ENCODE assay signal across 8 mouse cellular contexts in the genomic region with DNA sequence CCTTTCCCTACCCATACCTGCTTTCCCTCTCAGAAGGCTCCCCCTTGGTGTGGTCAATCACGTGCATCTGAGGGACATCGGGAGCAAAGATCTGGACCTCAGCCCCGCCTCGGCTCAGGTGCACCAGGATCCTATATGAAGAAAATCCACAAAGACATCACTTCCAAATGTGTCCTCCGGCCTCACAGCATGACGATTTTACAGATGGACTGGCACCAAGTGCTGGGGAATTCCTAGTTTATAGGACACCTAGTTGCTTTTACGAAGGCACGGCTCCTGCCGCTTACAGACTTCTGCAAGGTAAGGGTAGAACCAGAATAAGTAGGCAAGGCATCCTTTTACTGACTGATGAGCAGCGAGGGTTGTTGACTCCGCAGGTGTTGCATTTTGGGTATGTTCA. TPM values are rescaled to one million over a fixed set of nuclear protein-coding genes. Genes with fewer than 3 reads are reported as not detected.
DNase-seq lines count a peak whose midpoint lies in the region; ATAC-seq and TF ChIP-seq lines count a peak whose summit lies in the region.

No protein-coding gene starts in this region.

- H3K4me2 ChIP-seq in heart, embryonic 15.5 days = peak overlapping the region; percentile 88

- H3K9me3 ChIP-seq in heart, embryonic 15.5 days (replicated peaks) = no peaks in the 10 kb centered on the region
- H3K9me3 ChIP-seq in hindbrain, embryonic 10.5 days = no peaks in the 10 kb centered on the region
- H3K9me3 ChIP-seq in midbrain, embryonic 10.5 days (replicated peaks) = no peaks in the 10 kb centered on the region

- TF ChIP-seq POLR2A in bone marrow macrophage, adult 2 months (IDR thresholded peaks at IDR 0.05; ENCODE audit: borderline replicate concordance, low read depth, low read length) = no peak

- WGBS in heart, embryonic 15.5 days = 78% methylated on average over 11 of the region's 11 CpGs
- WGBS in hindbrain, embryonic 10.5 days = 88% methylated on average over 11 of the region's 11 CpGs
- WGBS in midbrain, embryonic 10.5 days = 88% methylated on average over 11 of the region's 11 CpGs

- ATAC-seq in heart, embryonic 15.5 days (replicated peaks; ENCODE audit: insufficient number of reproducible peaks, insufficient read depth, low FRiP score, low read depth) = no peak

- H3K9ac ChIP-seq in heart, embryonic 15.5 days = peak overlapping the region; percentile 93

- peak overlapping the region; percentile 91 for H3K4me3 ChIP-seq in heart, embryonic 15.5 days
- H3K4me3 ChIP-seq in bone marrow macrophage, adult 2 months (ENCODE audit: insufficient read depth, low read length) = peak overlapping the region; percentile 74
- H3K4me3 ChIP-seq in hindbrain, embryonic 10.5 days = peak overlapping the region; percentile 89
- H3K4me3 ChIP-seq in midbrain, embryonic 10.5 days = peak overlapping the region; percentile 88

- TF ChIP-seq CTCF in bone marrow macrophage, adult 2 months (IDR thresholded peaks at IDR 0.05; ENCODE audit: low read depth, low read length) = no peak

- H3K27me3 ChIP-seq in heart, embryonic 15.5 days = no peaks in the 10 kb centered on the region
- no peaks in the 10 kb centered on the region for H3K27me3 ChIP-seq in hindbrain, embryonic 10.5 days (ENCODE audit: insufficient read depth, poor library complexity, severe bottlenecking)
- H3K27me3 ChIP-seq in midbrain, embryonic 10.5 days (ENCODE audit: low read depth, poor library complexity, severe bottlenecking) = no peaks in the 10 kb centered on the region

- peaks cover 16% of the 10 kb centered on the region for H3K4me1 ChIP-seq in heart, embryonic 15.5 days (replicated peaks)
- H3K4me1 ChIP-seq in bone marrow macrophage, adult 2 months (ENCODE audit: control insufficient read depth, insufficient read depth, low read length) = peaks cover 14% of the 10 kb centered on the region
- peaks cover 21% of the 10 kb centered on the region for H3K4me1 ChIP-seq in hindbrain, embryonic 10.5 days (replicated peaks)
- peaks cover 22% of the 10 kb centered on the region for H3K4me1 ChIP-seq in midbrain, embryonic 10.5 days

- H3K36me3 ChIP-seq in heart, embryonic 15.5 days = peaks cover 56% of the 10 kb centered on the region
- H3K36me3 ChIP-seq in hindbrain, embryonic 10.5 days = peaks cover 69% of the 10 kb centered on the region
- peaks cover 71% of the 10 kb centered on the region for H3K36me3 ChIP-seq in midbrain, embryonic 10.5 days

- intact Hi-C loops in heart, postnatal 25 days (cut with DNase I) = loop anchor here (10.0 kb wide), 1 partner anchor 544 kb away; the partner anchor contains the start of gene Ube2g2

- peak overlapping the region; percentile 83; the same call in 1 of the 2 replicates for H3K27ac ChIP-seq in heart, embryonic 15.5 days
- no peak overlapping the region for H3K27ac ChIP-seq in bone marrow macrophage, adult 2 months (ENCODE audit: insufficient read depth, low read depth, low read length)
- H3K27ac ChIP-seq in hindbrain, embryonic 10.5 days = peak overlapping the region; percentile 91
- H3K27ac ChIP-seq in midbrain, embryonic 10.5 days (replicated peaks) = peak overlapping the region; percentile 89

- no peak for DNase-seq in heart, postnatal 25 days (ENCODE audit: low spot score)
- DNase-seq in hindbrain, embryonic 10.5 days (ENCODE audit: low spot score) = no peak
- DNase-seq in midbrain, embryonic 10.5 days (ENCODE audit: low spot score) = no peak
- no peak for DNase-seq in frontal cortex, postnatal 14 days (ENCODE audit: low spot score in 2 of 2)
- DNase-seq in layer of hippocampus, adult 9-11 months = no peak
- no peak for DNase-seq in B cell, adult 2 months

RNA-seq across cellular contexts. Expression of gene D10Jhu81e, which starts 0.8 kb away (rescaled TPM):
- polyA plus RNA-seq in heart, embryonic 15.5 days (2015; fragmentation: Nextera tagmentation; extraction: Ambion mirVana) = 57.8 and 61.4 TPM in 2 replicates
- total RNA-seq in heart, postnatal 25 days (2021) = 100 to 1,000 TPM; 500 to 510 TPM
- 31.2 and 33.4 TPM in 2 replicates for polyA plus RNA-seq in bone marrow macrophage, adult 2 months (2012; ENCODE audit: insufficient read depth, insufficient read length, missing spikeins)
- polyA plus RNA-seq in hindbrain, embryonic 10.5 days (2016; fragmentation: Nextera tagmentation; extraction: Ambion mirVana) = 17.1 and 28.7 TPM in 2 replicates
- 17.7 and 18.2 TPM in 2 replicates for polyA plus RNA-seq in midbrain, embryonic 10.5 days (2016; fragmentation: Nextera tagmentation; extraction: Ambion mirVana)

RNA-seq across cellular contexts. Expression of gene Pwp2, which starts 16.2 kb away (rescaled TPM):
- 9.1 and 14.1 TPM in 2 replicates for polyA plus RNA-seq in heart, embryonic 15.5 days (2015; fragmentation: Nextera tagmentation; extraction: Ambion mirVana)
- total RNA-seq in heart, postnatal 25 days (2021) = 1 to 10 TPM; 8.4 to 9.3 TPM
- polyA plus RNA-seq in bone marrow macrophage, adult 2 months (2012; ENCODE audit: insufficient read depth, insufficient read length, missing spikeins) = 3.7 and 4.5 TPM in 2 replicates
- polyA plus RNA-seq in hindbrain, embryonic 10.5 days (2016; fragmentation: Nextera tagmentation; extraction: Ambion mirVana) = 23.3 and 27.0 TPM in 2 replicates
- 29.8 and 31.1 TPM in 2 replicates for polyA plus RNA-seq in midbrain, embryonic 10.5 days (2016; fragmentation: Nextera tagmentation; extraction: Ambion mirVana)
